Mouse (Mus musculus): ENCODE results near the gene Atp5mpl. TPM values are rescaled to one million over a fixed set of nuclear protein-coding genes. Genes with fewer than 3 reads are reported as not detected.

Gene Atp5mpl
- total and polyA plus RNA-seq, 2 experiments from 2014 or later, result 251 to 1,032 TPM

GRCm38 (mm10) chr12:111995161-111995560 lies 28.4 kb upstream of the Atp5mpl start:
- no peak overlapping the region for H3K4me2 ChIP-seq (ENCODE audit: low read depth, low read length)
- 84% methylated on average over 2 of the region's 2 CpGs for WGBS
- no peaks in the 10 kb centered on the region for H3K36me3 ChIP-seq (ENCODE audit: insufficient read depth, low read length)
- H3K9ac ChIP-seq (replicated peaks; ENCODE audit: low read length), result no peak overlapping the region
- no peaks in the 10 kb centered on the region for H3K27me3 ChIP-seq (ENCODE audit: insufficient read depth, low read length)
- no peak overlapping the region for H3K27ac ChIP-seq
- no peak for ATAC-seq
- no peak for DNase-seq (ENCODE audit: low spot score)
- H3K4me3 ChIP-seq (ENCODE audit: low read length), result no peak overlapping the region
- no peaks in the 10 kb centered on the region for H3K4me1 ChIP-seq (ENCODE audit: insufficient read depth, low read length)
- no peak for TF ChIP-seq CTCF (IDR thresholded peaks at IDR 0.05; ENCODE audit: low read depth)
- H3K9me3 ChIP-seq (ENCODE audit: low read length), result no peaks in the 10 kb centered on the region

GRCm38 (mm10) chr12:111992626-111993025 lies 25.8 kb upstream of the Atp5mpl start:
- Histone ChIP-seq H3K27ac (no peak overlapping the region), H3K9ac (replicated peaks; ENCODE audit: low read length) (no peak overlapping the region), H3K4me3 (ENCODE audit: low read length) (no peak overlapping the region), H3K27me3 (ENCODE audit: insufficient read depth, low read length) (no peaks in the 10 kb centered on the region), H3K4me2 (ENCODE audit: low read depth, low read length) (no peak overlapping the region), H3K9me3 (ENCODE audit: low read length) (no peaks in the 10 kb centered on the region), H3K4me1 (ENCODE audit: insufficient read depth, low read length) (no peaks in the 10 kb centered on the region), H3K36me3 (ENCODE audit: insufficient read depth, low read length) (no peaks in the 10 kb centered on the region)
- no peak for DNase-seq (ENCODE audit: low spot score)
- no peak for ATAC-seq
- 84% methylated on average over 5 of the region's 5 CpGs for WGBS
- no peak; the same call in 1 of the 2 replicates for TF ChIP-seq CTCF (IDR thresholded peaks at IDR 0.05; ENCODE audit: low read depth)

- Histone ChIP-seq H3K27ac (no peak overlapping the region), H3K9ac (replicated peaks; ENCODE audit: low read length) (no peak overlapping the region), H3K4me2 (ENCODE audit: low read depth, low read length) (no peak overlapping the region), H3K27me3 (ENCODE audit: insufficient read depth, low read length) (no peaks in the 10 kb centered on the region), H3K4me1 (ENCODE audit: insufficient read depth, low read length) (no peaks in the 10 kb centered on the region), H3K9me3 (ENCODE audit: low read length) (no peaks in the 10 kb centered on the region), H3K4me3 (ENCODE audit: low read length) (no peak overlapping the region), H3K36me3 (ENCODE audit: insufficient read depth, low read length) (no peaks in the 10 kb centered on the region)
- TF ChIP-seq CTCF (IDR thresholded peaks at IDR 0.05; ENCODE audit: low read depth), result no peak
- 38% methylated on average over 9 of the region's 9 CpGs for WGBS
- no peak for DNase-seq (ENCODE audit: low spot score)
- ATAC-seq, result no peak
Observed at GRCm38 (mm10) chr12:111986756-111987155, 20.0 kb upstream of the Atp5mpl start.

- Histone ChIP-seq H3K4me1 (ENCODE audit: insufficient read depth, low read length) (no peaks in the 10 kb centered on the region), H3K36me3 (ENCODE audit: insufficient read depth, low read length) (no peaks in the 10 kb centered on the region), H3K27ac (no peak overlapping the region), H3K4me2 (ENCODE audit: low read depth, low read length) (no peak overlapping the region), H3K9ac (replicated peaks; ENCODE audit: low read length) (no peak overlapping the region), H3K9me3 (ENCODE audit: low read length) (no peaks in the 10 kb centered on the region), H3K4me3 (ENCODE audit: low read length) (no peak overlapping the region), H3K27me3 (ENCODE audit: insufficient read depth, low read length) (no peaks in the 10 kb centered on the region)
- DNase-seq (ENCODE audit: low spot score) (no peak), ATAC-seq (no peak)
- TF ChIP-seq CTCF (IDR thresholded peaks at IDR 0.05; ENCODE audit: low read depth), result no peak
- WGBS, result 82% methylated on average over 2 of the region's 2 CpGs
Observed at GRCm38 (mm10) chr12:111983165-111983564, 16.4 kb upstream of the Atp5mpl start.

- no peak overlapping the region for H3K4me3 ChIP-seq (ENCODE audit: low read length)
- no peaks in the 10 kb centered on the region for H3K27me3 ChIP-seq (ENCODE audit: insufficient read depth, low read length)
- ATAC-seq (no peak), DNase-seq (ENCODE audit: low spot score) (no peak)
- no peaks in the 10 kb centered on the region for H3K9me3 ChIP-seq (ENCODE audit: low read length)
- no peaks in the 10 kb centered on the region for H3K36me3 ChIP-seq (ENCODE audit: insufficient read depth, low read length)
- no peak overlapping the region for H3K4me2 ChIP-seq (ENCODE audit: low read depth, low read length)
- WGBS, result 72% methylated on average over 8 of the region's 8 CpGs
- 0 out of 2 replicates have a peak, but pooled peaks cover 2% of the 10 kb centered on the region for H3K4me1 ChIP-seq (ENCODE audit: insufficient read depth, low read length)
- H3K9ac ChIP-seq (replicated peaks; ENCODE audit: low read length), result no peak overlapping the region
- H3K27ac ChIP-seq, result no peak overlapping the region
- TF ChIP-seq CTCF (IDR thresholded peaks at IDR 0.05; ENCODE audit: low read depth), result no peak
Observed at GRCm38 (mm10) chr12:111981831-111982230, 15.1 kb upstream of the Atp5mpl start.

GRCm38 (mm10) chr12:111980887-111981367 lies 14.2 kb upstream of the Atp5mpl start, which contains the start of gene Rd3l:
TSS of gene Rd3l (minus strand) at chr12:111981317.
- Histone ChIP-seq H3K36me3 (ENCODE audit: insufficient read depth, low read length) (no peaks in the 10 kb centered on the region), H3K4me1 (ENCODE audit: insufficient read depth, low read length) (0 out of 2 replicates have a peak, but pooled peaks cover 5% of the 10 kb centered on the region), H3K4me2 (ENCODE audit: low read depth, low read length) (no peak within 1 kb of the TSS), H3K9me3 (ENCODE audit: low read length) (no peaks in the 10 kb centered on the region), H3K27ac (no peak within 1 kb of the TSS), H3K4me3 (ENCODE audit: low read length) (no peak within 1 kb of the TSS), H3K9ac (replicated peaks; ENCODE audit: low read length) (no peak within 1 kb of the TSS), H3K27me3 (ENCODE audit: insufficient read depth, low read length) (no peaks in the 10 kb centered on the region)
- TF ChIP-seq CTCF (IDR thresholded peaks at IDR 0.05; ENCODE audit: low read depth), result no peak
- WGBS, result 55% methylated on average over 6 of the region's 6 CpGs
- ATAC-seq (no peak), DNase-seq (ENCODE audit: low spot score) (no peak)

- Histone ChIP-seq H3K9ac (replicated peaks; ENCODE audit: low read length) (no peak overlapping the region), H3K9me3 (ENCODE audit: low read length) (no peaks in the 10 kb centered on the region), H3K4me3 (ENCODE audit: low read length) (no peak overlapping the region), H3K4me2 (ENCODE audit: low read depth, low read length) (no peak overlapping the region), H3K27ac (no peak overlapping the region), H3K36me3 (ENCODE audit: insufficient read depth, low read length) (no peaks in the 10 kb centered on the region), H3K27me3 (ENCODE audit: insufficient read depth, low read length) (no peaks in the 10 kb centered on the region), H3K4me1 (ENCODE audit: insufficient read depth, low read length) (0 out of 2 replicates have a peak, but pooled peaks cover 5% of the 10 kb centered on the region)
- 73% methylated on average over 6 of the region's 6 CpGs for whole genome bisulfite sequencing
- DNase-seq (ENCODE audit: low spot score), result no peak
- TF ChIP-seq CTCF (IDR thresholded peaks at IDR 0.05; ENCODE audit: low read depth), result no peak
- ATAC-seq, result no peak
Observed at GRCm38 (mm10) chr12:111978274-111978673, 11.5 kb upstream of the Atp5mpl start.

Measured in hindbrain, postnatal 0 days (tissue).